Mouse (Mus musculus): Measurements from ENCODE around the gene Ankrd13b.

GRCm38 (mm10) chr11:77493512-77494343, 4.2 kb upstream of the Ankrd13b start, which contains the start of gene Git1:
- TF ChIP-seq CTCF (conservative IDR thresholded peaks at IDR 0.05 in 1 of 2, IDR thresholded peaks at IDR 0.05 in 1 of 2; ENCODE audit: low read depth in 2 of 2, low read length in 2 of 2) (peak in 1 of 2 experiments; percentile 23; a peak in 1 of 4 replicates), MAX (IDR thresholded peaks at IDR 0.05; ENCODE audit: low read length) (no peak), POLR2A (IDR thresholded peaks at IDR 0.05; ENCODE audit: low read depth, low read length) (no peak), MYC (IDR thresholded peaks at IDR 0.05; ENCODE audit: low read depth, low read length) (0 out of 2 replicates have a peak, but pooled peaks have one; percentile 19), KAT2A (IDR thresholded peaks at IDR 0.05; ENCODE audit: insufficient replicate concordance, low read length) (no peak), CHD1 (IDR thresholded peaks at IDR 0.05; ENCODE audit: low read depth, low read length) (no peak), TBP (conservative IDR thresholded peaks at IDR 0.05; ENCODE audit: low read depth, low read length) (no peak), TCF12 (IDR thresholded peaks at IDR 0.05; ENCODE audit: low read depth, low read length) (no peak; the same call in 1 of the 2 replicates), IRF4 (IDR thresholded peaks at IDR 0.05; ENCODE audit: low read depth, low read length) (no peak), E2F4 (IDR thresholded peaks at IDR 0.05; ENCODE audit: insufficient replicate concordance, low read depth, low read length) (no peak), MXI1 (IDR thresholded peaks at IDR 0.05; ENCODE audit: low read depth, low read length) (no peak; the same call in 1 of the 2 replicates), CHD2 (IDR thresholded peaks at IDR 0.05; ENCODE audit: low read length) (no peak)
